Mouse (Mus musculus) stomach, embryonic 14.5 days (tissue): ENCODE measurements around the gene Cdc42bpb. TPM values are rescaled to one million over a fixed set of nuclear protein-coding genes. Genes with fewer than 3 reads are reported as not detected.

Source experiments
- ATAC-seq: fragments of 200-750 bp; cut with Nextera tagmentation; 2 replicates; pipeline ENCODE4 v1.8.0; 2017; ENCODE audit warnings: low read depth, moderate TSS enrichment; ENCODE audit not compliant: insufficient number of reproducible peaks, insufficient read depth, low FRiP score
- H3K27ac ChIP-seq: fragments of 300-500 bp; sonication (generic); 2 replicates; pipeline ENCODE4 v1.5.1; 2014; ENCODE audit warnings: mild to moderate bottlenecking, low read length, moderate library complexity, mixed read lengths
- H3K27me3 ChIP-seq: fragments of 300-500 bp; sonication (generic); 2 replicates; pipeline ENCODE4 v1.6.1; 2014; ENCODE audit warnings: low read length, control low read depth, mixed read lengths; ENCODE audit not compliant: control insufficient read depth, insufficient read depth
- H3K36me3 ChIP-seq: fragments of 300-500 bp; sonication (generic); 2 replicates; pipeline ENCODE4 v1.6.1; 2014; ENCODE audit warnings: mild to moderate bottlenecking, control low read depth, low read length, moderate library complexity, mixed read lengths; ENCODE audit not compliant: control insufficient read depth, insufficient read depth
- H3K4me1 ChIP-seq: fragments of 300-500 bp; sonication (generic); 2 replicates; pipeline ENCODE4 v1.6.1; 2014; ENCODE audit warnings: low read length, control low read depth, mixed read lengths; ENCODE audit not compliant: control insufficient read depth, insufficient read depth
- H3K4me2 ChIP-seq: fragments of 300-500 bp; sonication (generic); replicated peaks from 2 replicates; pipeline ENCODE4 v1.6.1; 2014; ENCODE audit warnings: low read depth, low read length, control low read depth
- H3K4me3 ChIP-seq: fragments of 300-500 bp; sonication (generic); 2 replicates; pipeline ENCODE4 v1.5.1; 2014; ENCODE audit warnings: low read depth, low read length, control low read depth
- H3K9ac ChIP-seq: fragments of 300-500 bp; sonication (generic); replicated peaks from 2 replicates; pipeline ENCODE4 v1.6.1; 2014; ENCODE audit warnings: low read depth, mild to moderate bottlenecking, control low read depth, low read length, moderate library complexity, mixed read lengths
- H3K9me3 ChIP-seq: fragments of 300-500 bp; sonication (generic); 2 replicates; pipeline ENCODE4 v1.6.1; 2016; ENCODE audit warnings: low read depth, low read length, control low read depth; ENCODE audit not compliant: control insufficient read depth
- WGBS: fragments of 180-500 bp; shearing (Covaris S2); extraction: QIAGEN DNeasy Blood & Tissue Kit; methylation state at CpG from one replicate; pipeline ENCODE4 v1.1.7; 2014; 5-methylcytosine and 5-hydroxymethylcytosine counted together
- polyA plus RNA-seq: library from polyadenylated mRNA; unstranded; fragments of >200 nt; fragmentation: Nextera tagmentation; extraction: Ambion mirVana; gene quantifications from 2 replicates; pipeline ENCODE4 v1.2.1, GENCODE M21; 2014

The Cdc42bpb gene
- polyA plus RNA-seq, 1 experiment from 2014 or later: 44.1 TPM

- ATAC-seq: no peak
- peaks cover 78% of the 10 kb centered on the region for H3K36me3 ChIP-seq
- no peaks in the 10 kb centered on the region for H3K9me3 ChIP-seq
- 93% methylated on average over 18 of the region's 18 CpGs for WGBS
- H3K27ac ChIP-seq: no peak overlapping the region
- no peak overlapping the region for H3K4me3 ChIP-seq
- no peaks in the 10 kb centered on the region for H3K27me3 ChIP-seq
- H3K4me1 ChIP-seq: no peaks in the 10 kb centered on the region
- no peak overlapping the region for H3K9ac ChIP-seq
- no peak overlapping the region for H3K4me2 ChIP-seq
Measured at GRCm38 (mm10) chr12:111325744-111326424, 51.6 kb downstream of the Cdc42bpb start.

DNA sequence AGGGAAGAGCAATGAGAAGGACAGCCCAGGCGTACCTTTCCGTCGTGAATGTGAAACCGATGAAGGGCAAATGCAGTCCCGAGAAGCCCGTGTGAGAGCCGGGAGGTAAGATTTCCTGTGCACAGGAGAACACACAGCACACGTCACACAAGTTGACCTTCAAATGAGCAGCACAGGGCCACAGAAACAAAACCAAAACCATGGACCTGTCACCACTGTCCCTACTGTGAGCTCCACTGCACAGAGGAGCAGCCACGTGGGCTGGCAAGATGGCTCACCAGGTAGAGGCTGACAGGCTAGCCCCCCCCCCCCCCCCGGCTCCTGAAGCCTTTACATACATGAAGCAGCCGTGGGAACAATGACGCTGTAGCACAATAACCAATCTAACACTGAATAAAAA is 52.6 kb downstream of the Cdc42bpb start:
- Histone ChIP-seq H3K27ac (no peak overlapping the region), H3K4me2 (no peak overlapping the region), H3K9ac (no peak overlapping the region), H3K9me3 (no peaks in the 10 kb centered on the region), H3K36me3 (peaks cover 84% of the 10 kb centered on the region), H3K4me1 (no peaks in the 10 kb centered on the region), H3K27me3 (no peaks in the 10 kb centered on the region), H3K4me3 (no peak overlapping the region)
- no peak for ATAC-seq
- 97% methylated on average over 12 of the region's 12 CpGs for WGBS

- Histone ChIP-seq H3K27ac (no peak overlapping the region), H3K9ac (no peak overlapping the region), H3K9me3 (no peaks in the 10 kb centered on the region), H3K4me2 (no peak overlapping the region), H3K36me3 (peaks cover 88% of the 10 kb centered on the region), H3K27me3 (no peaks in the 10 kb centered on the region), H3K4me1 (no peaks in the 10 kb centered on the region), H3K4me3 (no peak overlapping the region)
- 95% methylated on average over 21 of the region's 21 CpGs for WGBS
- ATAC-seq: no peak
Measured at GRCm38 (mm10) chr12:111324536-111324935, 53.0 kb downstream of the Cdc42bpb start.

DNA sequence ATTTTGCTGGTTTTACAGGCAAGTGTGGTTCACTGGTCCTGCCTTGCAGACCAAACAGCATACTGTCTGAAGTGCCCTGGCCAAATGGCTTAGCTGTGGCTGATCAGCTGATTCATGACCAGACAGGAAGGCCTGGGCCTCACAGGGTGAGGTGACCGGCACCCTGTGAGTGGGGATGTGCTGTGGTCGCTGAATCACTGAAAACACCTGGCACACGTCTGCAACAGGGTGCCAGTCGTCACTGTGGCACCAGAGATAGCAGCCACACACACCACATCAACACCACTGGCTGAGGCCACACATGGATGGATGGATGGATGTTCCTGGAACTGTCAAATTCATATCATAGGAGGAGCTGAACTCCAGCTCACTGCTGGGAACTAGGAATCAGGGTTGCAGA is 54.1 kb downstream of the Cdc42bpb start:
- Histone ChIP-seq H3K27ac (no peak overlapping the region), H3K9me3 (no peaks in the 10 kb centered on the region), H3K4me1 (no peaks in the 10 kb centered on the region), H3K27me3 (no peaks in the 10 kb centered on the region), H3K36me3 (peaks cover 90% of the 10 kb centered on the region), H3K9ac (no peak overlapping the region), H3K4me3 (no peak overlapping the region), H3K4me2 (no peak overlapping the region)
- ATAC-seq: no peak
- WGBS: 78% methylated on average over 4 of the region's 4 CpGs

GRCm38 (mm10) chr12:111321832-111322231 is 55.7 kb downstream of the Cdc42bpb start:
- H3K36me3 ChIP-seq: peaks cover 92% of the 10 kb centered on the region
- ATAC-seq: no peak
- no peak overlapping the region for H3K4me3 ChIP-seq
- no peak overlapping the region for H3K9ac ChIP-seq
- WGBS: 93% methylated on average over 13 of the region's 13 CpGs
- no peaks in the 10 kb centered on the region for H3K27me3 ChIP-seq
- H3K9me3 ChIP-seq: no peaks in the 10 kb centered on the region
- H3K27ac ChIP-seq: no peak overlapping the region
- no peaks in the 10 kb centered on the region for H3K4me1 ChIP-seq
- no peak overlapping the region for H3K4me2 ChIP-seq

GRCm38 (mm10) chr12:111320549-111320948 is 57.0 kb downstream of the Cdc42bpb start:
- Histone ChIP-seq H3K4me1 (no peaks in the 10 kb centered on the region), H3K4me3 (no peak overlapping the region), H3K4me2 (no peak overlapping the region), H3K9me3 (no peaks in the 10 kb centered on the region), H3K36me3 (peaks cover 96% of the 10 kb centered on the region), H3K27me3 (no peaks in the 10 kb centered on the region), H3K27ac (no peak overlapping the region), H3K9ac (no peak overlapping the region)
- WGBS: 71% methylated on average over 12 of the region's 12 CpGs
- no peak for ATAC-seq

- peaks cover 99% of the 10 kb centered on the region for H3K36me3 ChIP-seq
- WGBS: 92% methylated on average over 9 of the region's 9 CpGs
- H3K27me3 ChIP-seq: no peaks in the 10 kb centered on the region
- H3K27ac ChIP-seq: no peak overlapping the region
- no peak for ATAC-seq
- H3K9me3 ChIP-seq: no peaks in the 10 kb centered on the region
- no peak overlapping the region for H3K9ac ChIP-seq
- no peak overlapping the region for H3K4me3 ChIP-seq
- no peaks in the 10 kb centered on the region for H3K4me1 ChIP-seq
- no peak overlapping the region for H3K4me2 ChIP-seq
Measured at GRCm38 (mm10) chr12:111317694-111318093, 59.8 kb downstream of the Cdc42bpb start.

DNA sequence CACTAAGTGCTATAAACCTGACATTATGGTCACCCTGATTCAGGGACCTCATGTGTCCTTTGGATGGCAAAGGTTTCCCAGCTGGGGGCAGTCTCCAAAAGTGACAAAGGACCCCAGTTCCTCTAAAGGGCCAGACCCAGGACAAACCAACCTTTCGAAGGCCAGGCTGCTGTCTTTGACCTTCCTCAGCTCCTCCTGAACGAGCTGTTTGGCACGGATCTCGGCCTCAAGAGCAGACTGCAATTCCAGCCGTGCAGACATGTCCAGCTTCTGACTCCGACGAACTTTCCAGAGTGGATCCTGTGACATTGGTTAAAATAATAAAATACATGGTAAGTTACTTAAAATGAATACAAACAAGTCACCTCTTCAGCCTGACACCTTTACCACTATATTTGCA is 63.2 kb downstream of the Cdc42bpb start:
- H3K27me3 ChIP-seq: no peaks in the 10 kb centered on the region
- no peak overlapping the region for H3K4me3 ChIP-seq
- 93% methylated on average over 7 of the region's 7 CpGs for WGBS
- ATAC-seq: no peak
- no peaks in the 10 kb centered on the region for H3K4me1 ChIP-seq
- H3K9me3 ChIP-seq: no peaks in the 10 kb centered on the region
- H3K27ac ChIP-seq: no peak overlapping the region
- H3K36me3 ChIP-seq: peaks cover 95% of the 10 kb centered on the region
- H3K9ac ChIP-seq: no peak overlapping the region
- H3K4me2 ChIP-seq: no peak overlapping the region

GRCm38 (mm10) chr12:111311775-111312174 is 65.7 kb downstream of the Cdc42bpb start:
- Histone ChIP-seq H3K4me1 (no peaks in the 10 kb centered on the region), H3K36me3 (peaks cover 84% of the 10 kb centered on the region), H3K27ac (no peak overlapping the region), H3K9me3 (no peaks in the 10 kb centered on the region), H3K27me3 (no peaks in the 10 kb centered on the region), H3K4me2 (no peak overlapping the region), H3K9ac (no peak overlapping the region), H3K4me3 (no peak overlapping the region)
- WGBS: 90% methylated on average over 10 of the region's 10 CpGs
- no peak for ATAC-seq
